Mouse (Mus musculus) limb, embryonic 10.5 days (tissue): ENCODE data around the gene Mrpl51. TPM values are rescaled to one million over a fixed set of nuclear protein-coding genes. Genes with fewer than 3 reads are reported as not detected.
"Not testable (repeated sequence)": the region's sequence is repeated elsewhere in the genome, so short reads cannot be mapped to it uniquely, and the experiment has no call there.

Experiments
- DNase-seq: peaks from one replicate; pipeline ENCODE4 v3.0.0-alpha.2; 2017; ENCODE audit warnings: low spot score
- H3K27ac ChIP-seq: fragments of 300-500 bp; sonication (generic); 2 replicates; pipeline ENCODE4 v1.5.1; 2016; ENCODE audit warnings: mild to moderate bottlenecking
- H3K27me3 ChIP-seq: fragments of 300-500 bp; sonication (generic); 2 replicates; pipeline ENCODE4 v1.6.1; 2016; ENCODE audit warnings: low read depth, mild to moderate bottlenecking; ENCODE audit not compliant: poor library complexity, severe bottlenecking
- H3K36me3 ChIP-seq: fragments of 300-500 bp; sonication (generic); 2 replicates; pipeline ENCODE4 v1.6.1; 2016; ENCODE audit warnings: mild to moderate bottlenecking, moderate library complexity
- H3K4me1 ChIP-seq: fragments of 300-500 bp; sonication (generic); 2 replicates; pipeline ENCODE4 v1.6.1; 2016
- H3K4me3 ChIP-seq: fragments of 300-500 bp; sonication (generic); 2 replicates; pipeline ENCODE4 v1.5.1; 2016; ENCODE audit warnings: mild to moderate bottlenecking, moderate library complexity
- H3K9me3 ChIP-seq: fragments of 300-500 bp; sonication (generic); replicated peaks from 2 replicates; pipeline ENCODE4 v1.6.1; 2016; ENCODE audit warnings: mild to moderate bottlenecking
- whole genome bisulfite sequencing: fragments of 180-500 bp; shearing (Covaris S2); methylation state at CpG from one replicate; pipeline ENCODE4 v1.1.7; 2016; 5-methylcytosine and 5-hydroxymethylcytosine counted together
- polyA plus RNA-seq: library from polyadenylated mRNA; unstranded; fragments of >200 nt; fragmentation: Nextera tagmentation; extraction: Ambion mirVana; gene quantifications from 2 replicates; pipeline ENCODE4 v1.2.1, GENCODE M21; 2016

Gene Mrpl51
- polyA plus RNA-seq, 1 experiment from 2014 or later = 213 TPM

DNA sequence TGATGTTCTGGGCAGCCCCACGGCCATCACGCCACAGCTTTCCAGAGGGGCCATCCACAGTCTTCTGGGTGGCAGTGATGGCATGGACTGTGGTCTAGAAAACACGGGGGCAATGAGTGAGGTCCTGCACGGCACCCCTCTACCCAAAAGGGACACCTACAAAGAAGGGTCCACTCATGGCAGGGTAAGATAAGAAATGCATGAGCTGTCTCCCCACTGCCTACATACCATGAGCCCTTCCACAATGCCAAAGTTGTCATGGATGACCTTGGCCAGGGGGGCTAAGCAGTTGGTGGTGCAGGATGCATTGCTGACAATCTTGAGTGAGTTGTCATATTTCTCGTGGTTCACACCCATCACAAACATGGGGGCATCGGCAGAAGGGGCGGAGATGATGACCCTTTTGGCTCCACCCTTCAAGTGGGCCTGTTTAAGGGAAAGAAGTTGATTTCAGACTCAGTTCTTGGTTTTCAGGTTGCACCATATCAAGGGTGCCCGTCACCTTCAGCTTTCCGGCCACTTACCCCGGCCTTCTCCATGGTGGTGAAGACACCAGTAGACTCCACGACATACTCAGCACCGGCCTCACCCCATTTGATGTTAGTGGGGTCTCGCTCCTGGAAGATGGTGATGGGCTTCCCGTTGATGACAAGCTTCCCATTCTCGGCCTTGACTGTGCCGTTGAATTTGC is 28.8 kb upstream of the Mrpl51 start:
- H3K4me1 ChIP-seq = peaks cover 48% of the 10 kb centered on the region
- not testable (repeated sequence) for H3K9me3 ChIP-seq, DNase-seq, H3K27me3 ChIP-seq, H3K27ac ChIP-seq
- H3K36me3 ChIP-seq = peaks cover 80% of the 10 kb centered on the region
- WGBS = 81% methylated on average over 13 of the region's 16 CpGs
- peak overlapping the region; percentile 15; the same call in 1 of the 2 replicates for H3K4me3 ChIP-seq

DNA sequence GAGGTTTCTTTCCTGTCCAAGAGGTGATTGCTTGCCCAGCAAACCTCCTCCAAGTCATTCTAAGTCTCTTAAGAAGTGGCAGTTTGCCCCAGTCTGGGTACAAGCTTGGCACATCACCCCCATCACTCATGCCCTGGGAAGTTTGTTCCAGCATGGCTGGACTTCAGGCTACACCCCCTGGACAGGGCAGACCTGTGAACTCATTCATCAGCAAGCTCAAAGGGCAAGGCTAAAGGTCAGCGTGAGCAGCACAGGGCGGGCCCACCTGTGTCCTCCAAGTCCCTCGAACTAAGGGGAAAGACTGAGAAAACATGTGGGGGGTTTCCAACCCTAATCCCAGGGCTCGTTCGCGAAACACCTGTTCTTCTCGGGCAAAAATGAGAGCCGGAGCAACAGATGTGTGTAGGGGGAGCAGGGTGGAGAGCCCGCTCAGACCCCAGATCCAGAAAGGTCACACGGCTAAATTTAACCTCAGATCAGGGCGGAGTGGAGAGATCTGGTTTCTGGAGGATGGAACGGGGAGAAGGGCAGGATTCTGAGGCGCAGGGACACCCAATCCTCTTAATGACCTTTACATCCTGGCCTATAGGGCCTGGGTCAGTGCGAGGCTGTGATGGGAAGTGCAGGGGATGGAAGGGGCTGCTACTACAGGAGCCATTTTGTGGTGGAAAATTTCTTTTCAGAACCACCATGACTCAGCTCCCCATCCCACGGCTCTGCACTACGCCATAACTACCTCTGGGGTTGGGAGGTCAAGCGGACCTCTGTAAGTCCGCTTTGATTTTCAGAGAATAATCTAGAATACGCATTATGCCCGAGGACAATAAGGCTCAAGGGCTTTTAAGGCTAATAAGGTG is 27.6 kb upstream of the Mrpl51 start:
- Histone ChIP-seq H3K9me3 (no peaks in the 10 kb centered on the region), H3K4me1 (peaks cover 52% of the 10 kb centered on the region), H3K27me3 (no peaks in the 10 kb centered on the region), H3K36me3 (peaks cover 83% of the 10 kb centered on the region), H3K4me3 (peak overlapping the region; percentile 74), H3K27ac (peak overlapping the region; percentile 98)
- DNase-seq = peak; percentile 55
- 7% methylated on average over 20 of the region's 20 CpGs for WGBS

DNA sequence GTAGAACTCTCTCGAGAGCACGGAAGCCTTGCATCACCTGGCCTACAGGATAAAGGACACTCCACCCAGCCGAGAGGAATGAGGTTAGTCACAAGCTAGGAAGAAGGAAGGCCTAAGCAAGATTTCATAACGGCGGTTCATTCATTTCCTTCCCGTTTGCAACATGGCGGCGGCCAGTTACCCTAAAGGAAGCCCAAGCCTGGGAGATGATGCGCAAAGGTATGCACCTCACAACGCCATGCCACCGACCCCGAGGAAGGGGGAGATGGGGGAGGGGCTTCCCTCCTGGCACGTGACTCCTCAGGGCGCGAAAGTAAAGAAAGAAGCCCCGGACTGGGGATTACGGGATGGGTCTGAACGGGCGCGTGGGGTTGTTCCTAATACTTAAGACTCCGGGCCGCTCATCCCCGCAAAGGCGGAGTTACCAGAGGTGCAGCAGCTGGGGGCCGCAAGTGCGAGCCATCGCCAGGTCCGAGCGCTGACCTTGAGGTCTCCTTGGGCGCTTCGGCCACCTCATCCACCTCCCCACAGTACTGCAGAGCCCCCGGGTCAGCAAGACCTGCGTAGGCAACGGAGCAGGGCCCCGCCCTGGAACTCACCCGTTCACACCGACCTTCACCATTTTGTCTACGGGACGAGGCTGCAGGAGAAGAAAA is 26.8 kb upstream of the Mrpl51 start:
- no peaks in the 10 kb centered on the region for H3K9me3 ChIP-seq
- H3K4me3 ChIP-seq = peak overlapping the region; percentile 74
- H3K27ac ChIP-seq = peak overlapping the region; percentile 98
- no peaks in the 10 kb centered on the region for H3K27me3 ChIP-seq
- under 1% methylated on average over 39 of the region's 39 CpGs for WGBS
- DNase-seq = peak; percentile 86
- H3K4me1 ChIP-seq = peaks cover 52% of the 10 kb centered on the region
- peaks cover 83% of the 10 kb centered on the region for H3K36me3 ChIP-seq

DNA sequence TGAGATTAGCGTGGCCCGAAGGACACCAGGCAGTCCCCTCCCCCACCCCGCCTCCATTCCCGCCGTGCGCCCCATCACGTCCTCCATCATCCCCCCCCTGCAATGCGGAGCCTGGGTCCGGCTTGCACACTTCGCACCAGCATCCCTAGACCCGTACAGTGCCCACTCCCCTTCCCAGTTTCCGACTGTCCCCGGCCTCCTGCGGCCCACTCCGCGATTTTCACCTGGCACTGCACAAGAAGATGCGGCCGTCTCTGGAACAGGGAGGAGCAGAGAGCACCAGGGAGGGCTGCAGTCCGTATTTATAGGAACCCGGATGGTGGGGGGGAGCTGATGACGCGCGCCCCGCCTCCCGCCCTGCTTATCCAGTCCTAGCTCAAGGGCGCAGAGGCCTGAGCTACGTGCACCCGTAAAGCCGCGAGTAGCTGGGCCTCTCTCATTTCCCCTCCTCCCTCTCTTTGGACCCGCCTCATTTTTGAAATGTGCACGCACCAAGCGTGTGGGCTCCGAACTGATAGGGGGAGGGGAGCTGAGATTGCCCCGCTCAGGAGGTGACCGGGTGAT is 26.2 kb upstream of the Mrpl51 start:
- WGBS = under 1% methylated on average over 36 of the region's 36 CpGs
- Histone ChIP-seq H3K36me3 (peaks cover 83% of the 10 kb centered on the region), H3K4me1 (peaks cover 52% of the 10 kb centered on the region), H3K9me3 (no peaks in the 10 kb centered on the region), H3K27ac (peak overlapping the region; percentile 98), H3K27me3 (no peaks in the 10 kb centered on the region), H3K4me3 (peak overlapping the region; percentile 74)
- DNase-seq = peak; percentile 98

DNA sequence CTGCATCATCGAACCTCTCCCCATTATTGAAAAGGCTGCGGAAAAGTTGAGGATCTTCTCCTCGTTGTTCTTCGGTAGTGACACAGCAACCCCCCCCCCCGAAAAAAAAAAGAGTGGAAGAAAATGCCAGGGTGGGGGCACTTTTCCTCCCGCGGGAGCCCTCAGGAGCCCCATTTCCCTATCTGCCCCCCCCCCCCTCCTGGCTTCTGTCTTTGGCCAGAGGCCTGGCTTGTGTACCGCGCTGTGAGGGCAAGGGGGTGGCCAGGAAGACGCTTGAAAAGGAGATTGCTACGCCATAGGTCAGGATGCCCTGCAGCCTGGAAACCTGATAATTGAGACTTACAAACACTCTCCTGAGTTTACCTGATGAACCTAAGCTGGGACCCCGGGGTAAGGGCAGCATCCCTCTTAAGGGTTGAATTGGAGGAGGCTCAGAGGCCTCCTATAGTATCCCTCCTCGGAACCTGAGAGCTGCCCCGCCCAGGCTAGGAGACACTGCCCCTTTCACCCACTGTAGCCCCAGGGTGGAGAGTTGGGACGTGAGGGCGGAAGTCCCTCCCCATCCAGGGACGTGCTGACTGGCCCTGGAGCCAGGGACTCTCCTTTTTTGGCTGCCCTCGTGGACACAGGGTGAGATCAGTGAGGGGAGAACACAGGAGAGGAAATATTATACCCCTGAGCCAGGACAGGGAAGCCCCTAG is 25.4 kb upstream of the Mrpl51 start, which contains the start of gene Gapdh:
Gene Gapdh (minus strand): TSS at position 417 of the 701 bp plus-strand sequence.
- H3K4me3 ChIP-seq = peak within 1 kb of the TSS; percentile 74
- H3K9me3 ChIP-seq = no peaks in the 10 kb centered on the region
- no peaks in the 10 kb centered on the region for H3K27me3 ChIP-seq
- peaks cover 83% of the 10 kb centered on the region for H3K36me3 ChIP-seq
- peak; percentile 74 for DNase-seq
- H3K27ac ChIP-seq = peak within 1 kb of the TSS; percentile 98
- peaks cover 44% of the 10 kb centered on the region for H3K4me1 ChIP-seq
- 0% methylated on average over 18 of the region's 18 CpGs for WGBS

DNA sequence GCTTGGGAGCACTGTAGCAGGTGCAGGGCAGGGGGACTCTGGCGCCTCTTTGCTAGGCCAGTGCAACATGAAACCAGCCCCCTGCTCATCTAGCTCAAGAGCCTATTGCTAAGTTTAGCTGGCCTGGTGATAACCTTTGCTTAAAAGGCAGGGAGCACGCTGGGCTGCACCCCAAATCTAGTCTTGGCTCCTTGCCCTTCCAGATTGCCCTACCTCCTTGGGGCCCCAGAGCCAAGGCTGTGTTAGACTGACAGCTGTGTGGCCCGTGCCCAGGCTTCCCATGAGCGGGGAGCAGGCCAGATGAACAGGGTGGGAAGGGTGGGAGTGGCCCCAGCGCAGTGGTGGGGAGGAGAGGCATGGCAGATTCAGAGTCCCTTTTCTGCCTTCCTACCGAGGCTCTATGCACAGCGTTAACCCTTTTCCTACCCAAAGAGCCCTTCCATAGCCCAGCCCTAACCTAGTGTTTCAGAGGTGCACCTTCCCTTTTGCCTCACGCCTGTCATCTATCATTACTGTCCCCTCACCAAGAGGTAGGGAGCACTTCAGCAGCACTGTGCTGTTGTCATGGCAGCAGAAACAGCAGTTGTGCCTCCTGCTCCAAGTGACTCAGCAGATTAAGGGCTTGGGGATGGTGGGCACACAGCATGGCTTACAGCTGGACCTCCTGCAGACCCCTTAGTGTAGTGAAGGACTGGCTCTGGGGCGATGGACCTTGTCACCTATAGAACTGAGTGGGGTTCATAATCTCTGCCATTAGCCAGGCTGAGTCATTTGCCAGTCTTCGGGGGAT is 24.5 kb upstream of the Mrpl51 start:
- 24% methylated on average over 10 of the region's 10 CpGs for WGBS
- Histone ChIP-seq H3K9me3 (no peaks in the 10 kb centered on the region), H3K27me3 (no peaks in the 10 kb centered on the region), H3K4me1 (peaks cover 39% of the 10 kb centered on the region), H3K4me3 (peak overlapping the region; percentile 74), H3K27ac (peak overlapping the region; percentile 98), H3K36me3 (peaks cover 83% of the 10 kb centered on the region)
- DNase-seq = peak; percentile 57

DNA sequence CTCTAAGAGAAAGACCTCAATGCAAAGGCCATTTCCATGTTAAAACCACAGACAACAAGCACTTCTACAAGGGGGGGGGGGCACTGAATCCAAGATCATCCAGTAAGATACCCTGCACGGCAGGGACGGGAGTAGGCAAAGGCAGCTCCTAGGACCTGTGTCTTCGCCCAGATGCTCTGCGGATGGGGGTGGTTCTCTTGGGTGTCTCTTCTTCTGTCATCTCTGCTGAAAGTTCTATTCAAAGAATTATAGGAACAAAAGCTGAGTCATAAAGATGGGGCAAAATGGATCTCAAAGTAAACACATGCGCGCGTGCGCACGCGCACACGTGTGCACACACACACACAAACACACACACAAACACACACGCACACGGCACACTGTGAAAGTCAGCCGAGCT is 23.5 kb upstream of the Mrpl51 start:
- WGBS = 94% methylated on average over 14 of the region's 14 CpGs
- H3K27ac ChIP-seq = no peak overlapping the region
- H3K36me3 ChIP-seq = peaks cover 84% of the 10 kb centered on the region

DNA sequence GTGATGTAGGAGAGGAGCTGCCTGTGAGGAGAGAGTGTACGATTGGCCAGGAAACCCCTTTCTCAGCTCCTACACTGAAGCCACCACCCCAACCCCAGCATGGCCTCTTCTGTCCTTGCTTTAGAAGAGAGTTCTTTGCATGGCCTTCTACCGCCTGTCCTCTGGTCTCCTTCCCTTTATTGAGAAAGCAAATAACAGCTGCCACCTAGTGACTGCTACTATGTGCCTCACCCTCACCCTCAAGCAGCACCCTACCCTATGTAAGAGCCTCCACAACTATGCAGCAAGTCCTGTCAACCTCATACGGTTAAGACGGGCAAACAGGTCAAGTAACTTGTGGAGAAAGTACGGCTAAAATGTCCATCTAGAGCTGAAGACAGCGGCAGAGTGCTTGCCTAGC is 21.4 kb upstream of the Mrpl51 start:
- Histone ChIP-seq H3K27me3 (no peaks in the 10 kb centered on the region), H3K36me3 (peaks cover 84% of the 10 kb centered on the region), H3K4me3 (no peak overlapping the region), H3K9me3 (no peaks in the 10 kb centered on the region), H3K27ac (no peak overlapping the region), H3K4me1 (peaks cover 23% of the 10 kb centered on the region)
- 88% methylated on average over 6 of the region's 6 CpGs for whole genome bisulfite sequencing
- DNase-seq = no peak

More for the DNA sequence above, 23.5 kb upstream of the Mrpl51 start:
- DNase-seq = no peak
- Histone ChIP-seq H3K9me3 (no peaks in the 10 kb centered on the region), H3K4me3 (no peak overlapping the region), H3K4me1 (peaks cover 33% of the 10 kb centered on the region), H3K27me3 (no peaks in the 10 kb centered on the region)

DNA sequence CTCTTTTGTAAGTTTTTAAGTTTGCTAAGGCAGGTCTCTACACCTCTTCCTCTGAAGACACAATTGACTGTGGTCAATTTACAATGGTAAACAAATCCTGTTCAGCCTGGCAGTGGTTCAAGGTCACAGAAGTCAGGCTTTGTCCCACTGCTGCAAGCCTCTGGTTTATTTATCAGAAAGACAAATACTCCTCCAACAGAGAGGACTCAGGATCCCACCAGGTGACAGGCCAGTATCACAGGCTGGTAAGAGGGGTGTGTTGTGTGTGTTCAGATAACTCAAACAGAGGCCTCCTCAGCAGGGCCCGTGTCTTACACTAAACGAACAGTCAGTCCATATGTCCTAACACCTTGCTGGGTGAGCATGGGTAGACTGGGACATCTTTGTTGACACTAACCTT is 19.1 kb upstream of the Mrpl51 start:
- no peak for DNase-seq
- H3K36me3 ChIP-seq = peaks cover 100% of the 10 kb centered on the region
- no peak overlapping the region for H3K27ac ChIP-seq
- H3K9me3 ChIP-seq = no peaks in the 10 kb centered on the region
- no peaks in the 10 kb centered on the region for H3K27me3 ChIP-seq
- whole genome bisulfite sequencing = 93% methylated on average over 2 of the region's 2 CpGs
- peaks cover 7% of the 10 kb centered on the region for H3K4me1 ChIP-seq
- H3K4me3 ChIP-seq = no peak overlapping the region

DNA sequence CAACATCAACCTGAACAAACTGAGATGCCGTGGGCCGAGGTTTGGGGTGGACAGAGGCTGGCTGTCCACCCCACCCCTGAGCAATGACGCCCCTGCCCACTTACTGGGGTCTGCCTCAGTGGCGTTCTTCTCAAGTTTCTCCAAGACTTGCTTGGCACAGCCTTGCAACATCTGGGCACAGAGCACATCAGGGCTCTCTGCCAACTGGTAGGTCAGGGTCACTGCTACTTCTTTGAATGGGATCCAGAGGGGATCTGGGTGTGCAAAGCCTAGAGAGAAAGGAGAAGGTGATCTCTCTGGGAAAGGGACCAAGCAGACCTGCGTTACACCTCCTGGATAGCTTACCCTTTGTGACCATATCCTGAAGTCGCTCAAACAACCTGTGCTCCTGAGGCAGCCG is 18.3 kb upstream of the Mrpl51 start:
- Histone ChIP-seq H3K27ac (no peak overlapping the region), H3K4me3 (no peak overlapping the region), H3K9me3 (no peaks in the 10 kb centered on the region), H3K27me3 (no peaks in the 10 kb centered on the region), H3K36me3 (peaks cover 100% of the 10 kb centered on the region), H3K4me1 (no peaks in the 10 kb centered on the region)
- WGBS = 94% methylated on average over 7 of the region's 7 CpGs
- DNase-seq = no peak

DNA sequence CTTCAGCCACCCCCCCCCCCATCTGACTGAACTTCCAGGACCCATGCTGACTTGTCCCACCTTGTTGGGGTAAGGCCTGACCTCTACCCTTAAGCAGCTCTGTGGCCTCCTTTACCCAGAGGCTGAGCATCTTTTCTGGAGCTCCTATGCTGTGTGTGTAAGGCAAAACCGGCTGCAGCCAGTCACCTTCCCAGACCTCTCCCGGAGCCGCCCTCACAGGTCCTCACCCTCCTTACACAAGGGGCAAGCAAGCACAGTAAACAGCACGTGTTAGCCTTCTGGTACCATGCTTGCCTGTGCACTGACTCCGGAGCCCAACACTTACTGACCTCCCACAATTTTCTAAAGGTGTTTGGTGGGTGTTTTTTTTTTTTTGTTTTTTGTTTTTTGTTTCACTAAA is 16.1 kb upstream of the Mrpl51 start:
- Histone ChIP-seq H3K4me3 (no peak overlapping the region), H3K36me3 (peaks cover 99% of the 10 kb centered on the region), H3K27me3 (no peaks in the 10 kb centered on the region), H3K4me1 (no peaks in the 10 kb centered on the region), H3K27ac (no peak overlapping the region), H3K9me3 (no peaks in the 10 kb centered on the region)
- 86% methylated on average over 5 of the region's 5 CpGs for WGBS
- DNase-seq = no peak
